Comparison of ENCODE assay signal across 14 mouse cellular contexts in genomic region chr9:87682247-87682646, GRCm38 (mm10). TPM values are rescaled to one million over a fixed set of nuclear protein-coding genes. Genes with fewer than 3 reads are reported as not detected.
DNase-seq lines count a peak whose midpoint lies in the region; ATAC-seq and TF ChIP-seq lines count a peak whose summit lies in the region.
"Had no signal": no experiment of that assay in that cellular context is flagged by ENCODE, and none has a peak within 500 bp of the region (broad histone marks: within the 10 kb centered on the region; RNA-seq: fewer than 3 reads in every experiment).

No protein-coding gene starts in this region.

- no peaks in the 10 kb centered on the region for H3K36me3 ChIP-seq in stomach, embryonic 14.5 days (ENCODE audit: control insufficient read depth, insufficient read depth, low read length)
- H3K36me3 ChIP-seq in stomach, postnatal 0 days (ENCODE audit: control insufficient read depth, insufficient read depth, low read length), result no peaks in the 10 kb centered on the region
- no peaks in the 10 kb centered on the region for H3K36me3 ChIP-seq in stomach, embryonic 15.5 days
- H3K36me3 ChIP-seq in forebrain, embryonic 16.5 days (ENCODE audit: control insufficient read depth, insufficient read depth), result no peaks in the 10 kb centered on the region
- H3K36me3 ChIP-seq: hindbrain, embryonic 15.5 days; neural tube, embryonic 13.5 days had no signal

- 39% methylated on average over 11 of the region's 11 CpGs for WGBS in stomach, embryonic 14.5 days
- WGBS in stomach, postnatal 0 days, result 47% methylated on average over 11 of the region's 11 CpGs
- 40% methylated on average over 11 of the region's 11 CpGs for WGBS in stomach, embryonic 15.5 days
- 74% methylated on average over 11 of the region's 11 CpGs for WGBS in forebrain, embryonic 16.5 days

- H3K4me2 ChIP-seq in stomach, embryonic 14.5 days (replicated peaks; ENCODE audit: low read depth, low read length), result no peak overlapping the region
- no peak overlapping the region for H3K4me2 ChIP-seq in stomach, postnatal 0 days (replicated peaks; ENCODE audit: low read depth)
- 0 out of 2 replicates have a peak overlapping the region, but pooled peaks have one; percentile 8 for H3K4me2 ChIP-seq in stomach, embryonic 15.5 days
- H3K4me2 ChIP-seq in forebrain, embryonic 16.5 days (ENCODE audit: low read length), result no peak overlapping the region
- H3K4me2 ChIP-seq: hindbrain, embryonic 15.5 days; neural tube, embryonic 13.5 days had no signal

- intact Hi-C loops in gastrocnemius, adult 2 months (cut with DNase I), result no loop called here

- no peak for TF ChIP-seq CTCF in gastrocnemius, adult 2 months (IDR thresholded peaks at IDR 0.05)
- TF ChIP-seq CTCF in stomach, postnatal 0 days (IDR thresholded peaks at IDR 0.05; ENCODE audit: low read depth), result no peak

- H3K4me3 ChIP-seq in gastrocnemius, adult 2 months, result peak overlapping the region; percentile 15; the same call in 1 of the 2 replicates
- no peak overlapping the region for H3K4me3 ChIP-seq in stomach, embryonic 14.5 days (ENCODE audit: low read depth, low read length)
- no peak overlapping the region for H3K4me3 ChIP-seq in stomach, postnatal 0 days (ENCODE audit: low read depth, low read length)
- no peak overlapping the region for H3K4me3 ChIP-seq in stomach, embryonic 15.5 days (replicated peaks)
- no peak overlapping the region for H3K4me3 ChIP-seq in forebrain, embryonic 16.5 days (replicated peaks; ENCODE audit: low read length)
- H3K4me3 ChIP-seq: hindbrain, embryonic 15.5 days; neural tube, embryonic 13.5 days had no signal

- no peak overlapping the region for H3K9ac ChIP-seq in stomach, embryonic 14.5 days (replicated peaks; ENCODE audit: low read depth, low read length)
- no peak overlapping the region for H3K9ac ChIP-seq in stomach, postnatal 0 days (ENCODE audit: low read length)
- H3K9ac ChIP-seq in stomach, embryonic 15.5 days, result no peak overlapping the region
- no peak overlapping the region for H3K9ac ChIP-seq in forebrain, embryonic 16.5 days (replicated peaks; ENCODE audit: low read depth, low read length)
- H3K9ac ChIP-seq: hindbrain, embryonic 15.5 days; neural tube, embryonic 13.5 days had no signal

- peak; percentile 16 for DNase-seq in gastrocnemius, adult 2 months
- no peak for DNase-seq in gastrocnemius, adult 8-10 months (ENCODE audit: low spot score in 2 of 2)
- DNase-seq in kidney, postnatal 4 days, result peak; percentile 10 to 12
- no peak for DNase-seq in kidney, postnatal 14 days
- DNase-seq in stomach, postnatal 0 days (ENCODE audit: low spot score), result no peak
- DNase-seq: cerebellum, adult 2 months; liver; thymus, postnatal 4 days had no signal

- no peaks in the 10 kb centered on the region for H3K4me1 ChIP-seq in stomach, embryonic 14.5 days (ENCODE audit: control insufficient read depth, insufficient read depth, low read length)
- H3K4me1 ChIP-seq in stomach, postnatal 0 days (replicated peaks; ENCODE audit: control insufficient read depth, insufficient read depth), result no peaks in the 10 kb centered on the region
- H3K4me1 ChIP-seq in stomach, embryonic 15.5 days, result no peaks in the 10 kb centered on the region
- no peaks in the 10 kb centered on the region for H3K4me1 ChIP-seq in forebrain, embryonic 16.5 days (replicated peaks; ENCODE audit: control insufficient read depth, insufficient read depth, low read length)
- H3K4me1 ChIP-seq: hindbrain, embryonic 15.5 days; neural tube, embryonic 13.5 days had no signal

- TF ChIP-seq EP300 in stomach, postnatal 0 days (optimal IDR thresholded peaks at IDR 0.05), result no peak

- peak; percentile 37; the same call in 1 of the 2 replicates for ATAC-seq in stomach, embryonic 14.5 days (ENCODE audit: insufficient number of reproducible peaks, insufficient read depth, low FRiP score, low read depth)
- no peak for ATAC-seq in stomach, postnatal 0 days (ENCODE audit: low FRiP score, low TSS enrichment)
- ATAC-seq in stomach, embryonic 15.5 days (ENCODE audit: insufficient read depth, low FRiP score, low read depth), result no peak
- ATAC-seq in forebrain, embryonic 16.5 days, result no peak

- no peak overlapping the region for H3K27ac ChIP-seq in gastrocnemius, adult 2 months
- no peak overlapping the region for H3K27ac ChIP-seq in stomach, embryonic 14.5 days (ENCODE audit: low read length)
- H3K27ac ChIP-seq in stomach, postnatal 0 days (replicated peaks), result no peak overlapping the region
- H3K27ac ChIP-seq in stomach, embryonic 15.5 days, result peak overlapping the region; percentile 16; the same call in 1 of the 2 replicates
- H3K27ac ChIP-seq in forebrain, embryonic 16.5 days (ENCODE audit: low read length), result no peak overlapping the region
- H3K27ac ChIP-seq: hindbrain, embryonic 15.5 days; macrophage; neural tube, embryonic 13.5 days had no signal

- H3K9me3 ChIP-seq in stomach, embryonic 14.5 days (ENCODE audit: control insufficient read depth, low read depth, low read length), result no peaks in the 10 kb centered on the region
- no peaks in the 10 kb centered on the region for H3K9me3 ChIP-seq in stomach, postnatal 0 days (ENCODE audit: control insufficient read depth, low read length)
- no peaks in the 10 kb centered on the region for H3K9me3 ChIP-seq in stomach, embryonic 15.5 days
- no peaks in the 10 kb centered on the region for H3K9me3 ChIP-seq in forebrain, embryonic 16.5 days (ENCODE audit: control insufficient read depth, low read length)
- H3K9me3 ChIP-seq: hindbrain, embryonic 15.5 days; neural tube, embryonic 13.5 days had no signal

- H3K27me3 ChIP-seq in stomach, embryonic 14.5 days (ENCODE audit: control insufficient read depth, insufficient read depth, low read length), result no peaks in the 10 kb centered on the region
- H3K27me3 ChIP-seq in stomach, postnatal 0 days (ENCODE audit: control insufficient read depth, insufficient read depth, low read length), result no peaks in the 10 kb centered on the region
- H3K27me3 ChIP-seq in stomach, embryonic 15.5 days (replicated peaks), result no peaks in the 10 kb centered on the region
- no peaks in the 10 kb centered on the region for H3K27me3 ChIP-seq in forebrain, embryonic 16.5 days (replicated peaks; ENCODE audit: control insufficient read depth, insufficient read depth, low read length)
- H3K27me3 ChIP-seq: hindbrain, embryonic 15.5 days; neural tube, embryonic 13.5 days had no signal

RNA-seq across cellular contexts. Expression of gene Tbx18, which starts 48.8 kb away (rescaled TPM):
- 1 to 10 TPM in 1 of 2 experiments, under 1 TPM in 1; 0.46 to 1.1 TPM for total RNA-seq in gastrocnemius, adult 2 months (2021)
- under 1 TPM; 0.24 to 0.56 (median 0.41) TPM for total RNA-seq in gastrocnemius, adult 8-10 months (2022)
- polyA plus RNA-seq in stomach, embryonic 14.5 days (2014; fragmentation: Nextera tagmentation; extraction: Ambion mirVana), result 0.51 and 1.1 TPM in 2 replicates
- 0.08 and 0.18 TPM in 2 replicates for polyA plus RNA-seq in stomach, postnatal 0 days (2015; fragmentation: Nextera tagmentation; extraction: Ambion mirVana)
- 0.41 and 0.69 TPM in 2 replicates for polyA plus RNA-seq in stomach, embryonic 15.5 days (2015; fragmentation: Nextera tagmentation; extraction: Ambion mirVana)
- polyA plus RNA-seq in forebrain, embryonic 16.5 days (2015; fragmentation: Nextera tagmentation; extraction: Ambion mirVana), result 2.1 and 2.2 TPM in 2 replicates
- polyA plus RNA-seq: macrophage had no signal

Comparison
In these comparisons a context has a peak if more than half of its experiments do, and no peak if none do; other contexts are left out.
1. DNase-seq: peak in gastrocnemius, adult 2 months (single experiment) and kidney, postnatal 4 days (2 of 2); none in gastrocnemius, adult 8-10 months (0 of 2), kidney, postnatal 14 days (single experiment) and stomach, postnatal 0 days (single experiment).